9 mouse cellular contexts compared by ENCODE assay signal in the genomic region with DNA sequence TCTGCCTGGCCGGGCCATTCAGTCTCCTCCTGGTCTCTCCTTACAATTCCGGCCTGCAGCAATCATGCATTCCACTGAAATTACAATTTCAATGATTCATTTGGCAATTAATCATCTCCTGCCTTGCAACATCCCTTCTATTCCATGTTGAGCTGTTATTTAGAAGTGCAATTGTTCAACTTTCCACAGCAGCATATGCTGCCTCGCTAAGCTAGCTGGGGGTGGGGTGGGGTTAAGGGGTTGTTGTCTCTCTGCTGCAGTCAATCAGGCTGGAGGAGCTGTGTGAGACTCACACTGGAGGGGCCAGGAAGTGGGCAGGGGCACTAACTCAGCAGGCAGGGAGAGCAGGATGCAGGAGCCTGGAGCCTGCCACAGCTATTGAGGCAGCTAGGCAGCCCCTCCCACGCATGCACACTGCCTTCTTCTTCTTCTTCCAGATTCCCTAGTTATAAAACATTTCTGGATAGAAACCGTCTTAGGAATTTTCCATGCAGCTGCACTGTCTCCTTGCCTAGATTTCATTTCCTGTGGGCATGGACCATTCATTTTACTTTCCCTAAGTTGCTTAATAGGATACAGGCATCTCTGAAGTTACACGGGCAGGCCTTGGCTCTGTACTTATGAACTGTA.
DNase-seq lines count a peak whose midpoint lies in the region; ATAC-seq and TF ChIP-seq lines count a peak whose summit lies in the region.
"Had no signal": no experiment of that assay in that cellular context is flagged by ENCODE, and none has a peak within 500 bp of the region (broad histone marks: within the 10 kb centered on the region; RNA-seq: fewer than 3 reads in every experiment).

No protein-coding gene starts in this region.

- H3K4me1 ChIP-seq in limb, embryonic 11.5 days (ENCODE audit: control insufficient read depth, insufficient read depth, low read length) = peaks cover 5% of the 10 kb centered on the region; the same call in 1 of the 2 replicates

- CTCF ChIA-PET in Patski (lab: Charles Lee) = no interaction called here

- no peaks in the 10 kb centered on the region for H3K27me3 ChIP-seq in Patski
- H3K27me3 ChIP-seq in limb, embryonic 11.5 days (ENCODE audit: control insufficient read depth, insufficient read depth, low read length) = no peaks in the 10 kb centered on the region

- no peak overlapping the region for H3K9ac ChIP-seq in limb, embryonic 11.5 days (ENCODE audit: low read length)

- POLR2A ChIA-PET in Patski (lab: Charles Lee) = no interaction called here

- H3K9me3 ChIP-seq in limb, embryonic 11.5 days (ENCODE audit: control insufficient read depth, low read length) = no peaks in the 10 kb centered on the region

- H3K27ac ChIP-seq in limb, embryonic 11.5 days (replicated peaks; ENCODE audit: low read depth, low read length) = no peak overlapping the region; the same call in 1 of the 2 replicates
- H3K27ac ChIP-seq: macrophage had no signal

- in situ Hi-C loops in Patski (cut with MboI; ENCODE audit: low pct_unique_long_range_greater_than_20kb) = loop anchor here (10.0 kb wide), 2 partner anchors 392 to 692 kb away; no protein-coding TSS in a partner anchor

- H3K4me2 ChIP-seq in limb, embryonic 11.5 days (ENCODE audit: low read depth, severe bottlenecking) = no peak overlapping the region

- peak; percentile 55 for DNase-seq in adrenal gland, adult 2 months
- DNase-seq in adrenal gland, postnatal 25 days = no peak
- DNase-seq in Patski (ENCODE audit: low read depth, low spot score) = peak; percentile 38
- peak; percentile 48 to 58 for DNase-seq in frontal cortex, postnatal 25 days (ENCODE audit: low spot score in 2 of 2)
- DNase-seq in kidney, adult 9 months = peak; percentile 39
- peak; percentile 45 for DNase-seq in limb, embryonic 11.5 days (ENCODE audit: low spot score)
- peak; percentile 49 for DNase-seq in thymus, postnatal 0 days (ENCODE audit: low spot score)
- DNase-seq in spleen, adult 12 weeks (ENCODE audit: low spot score) = no peak

- no peak for TF ChIP-seq CTCF in Patski (IDR thresholded peaks at IDR 0.05)

- no peaks in the 10 kb centered on the region for H3K36me3 ChIP-seq in limb, embryonic 11.5 days (ENCODE audit: control insufficient read depth, insufficient read depth, low read length)

- ATAC-seq in Patski = peak; percentile 75
- no peak; the same call in 1 of the 2 replicates for ATAC-seq in limb, embryonic 11.5 days (ENCODE audit: insufficient number of reproducible peaks, low FRiP score, low TSS enrichment, low read depth)

- WGBS in limb, embryonic 11.5 days = 10% methylated on average over 6 of the region's 6 CpGs

- H3K4me3 ChIP-seq in limb, embryonic 11.5 days (ENCODE audit: low read depth, low read length) = no peak overlapping the region

Comparison
In these comparisons a context has a peak if more than half of its experiments do, and no peak if none do; other contexts are left out.
1. DNase-seq: peak in adrenal gland, adult 2 months (single experiment), Patski (single experiment), frontal cortex, postnatal 25 days (2 of 2), kidney, adult 9 months (single experiment), limb, embryonic 11.5 days (single experiment) and thymus, postnatal 0 days (single experiment); none in adrenal gland, postnatal 25 days (single experiment) and spleen, adult 12 weeks (single experiment).